Mouse (Mus musculus) cerebellum, adult (tissue): ENCODE results near the gene Slc36a1.

Experiments
- ATAC-seq: cut with Nextera tagmentation; 2 replicates; pipeline ENCODE4 v1.9.2; 2017; ENCODE audit warnings: mild to moderate bottlenecking, moderate library complexity, mixed read lengths; ENCODE audit not compliant: insufficient number of reproducible peaks, low FRiP score, low TSS enrichment

Slc36a1 gene

DNA sequence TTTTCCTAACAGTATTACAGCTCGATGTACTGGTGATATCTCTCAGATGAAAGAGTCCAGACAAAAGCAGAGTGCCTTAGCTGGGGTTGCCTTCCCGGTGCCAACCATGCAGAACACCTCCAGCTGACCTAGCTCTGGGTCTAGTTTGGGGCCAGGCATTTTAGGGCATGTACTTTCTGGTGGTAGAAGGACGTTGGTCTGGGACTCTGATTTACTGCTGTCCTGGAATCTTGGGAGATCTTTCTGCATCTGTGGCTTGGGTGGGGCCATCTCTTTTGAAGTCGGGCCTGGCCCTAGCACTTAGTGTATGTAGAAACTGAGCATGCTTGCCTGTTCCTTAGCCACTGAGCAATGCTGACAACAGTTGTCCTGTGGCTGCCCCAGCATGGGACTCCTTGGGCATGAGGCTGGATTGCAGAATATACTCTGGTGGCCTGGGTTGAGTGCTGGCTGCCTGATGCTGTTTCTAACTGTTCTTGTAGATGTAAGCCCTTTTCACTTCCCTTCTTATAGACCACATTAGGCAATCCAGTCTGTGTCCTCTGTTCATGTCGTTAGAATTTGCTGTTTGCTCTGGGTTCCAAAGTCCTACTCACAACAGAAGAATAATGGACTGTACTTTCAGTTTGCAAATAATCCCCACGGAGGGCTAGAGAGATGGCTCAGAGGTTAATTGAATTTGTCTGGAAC lies 4.0 kb downstream of the Slc36a1 start:
- no peak for ATAC-seq

DNA sequence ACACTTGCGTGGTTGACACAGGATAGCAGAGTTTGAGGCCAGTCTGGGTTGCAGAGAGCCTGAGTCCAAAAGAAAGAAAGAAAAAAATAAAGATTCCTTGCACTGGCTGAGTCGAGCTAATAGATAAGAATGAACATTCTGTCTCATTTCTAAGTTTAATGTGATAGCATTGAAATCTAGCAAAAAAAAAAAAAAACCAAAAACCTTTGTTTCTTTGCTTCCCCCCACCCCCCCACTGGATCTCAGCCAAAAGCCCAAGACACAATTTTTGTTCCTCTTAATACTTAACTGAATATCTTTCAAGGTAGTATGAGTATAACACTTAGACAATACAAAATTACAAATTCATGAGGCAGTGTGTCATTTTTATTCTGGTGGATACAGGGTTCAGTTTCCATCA lies 4.9 kb downstream of the Slc36a1 start:
- no peak for ATAC-seq

DNA sequence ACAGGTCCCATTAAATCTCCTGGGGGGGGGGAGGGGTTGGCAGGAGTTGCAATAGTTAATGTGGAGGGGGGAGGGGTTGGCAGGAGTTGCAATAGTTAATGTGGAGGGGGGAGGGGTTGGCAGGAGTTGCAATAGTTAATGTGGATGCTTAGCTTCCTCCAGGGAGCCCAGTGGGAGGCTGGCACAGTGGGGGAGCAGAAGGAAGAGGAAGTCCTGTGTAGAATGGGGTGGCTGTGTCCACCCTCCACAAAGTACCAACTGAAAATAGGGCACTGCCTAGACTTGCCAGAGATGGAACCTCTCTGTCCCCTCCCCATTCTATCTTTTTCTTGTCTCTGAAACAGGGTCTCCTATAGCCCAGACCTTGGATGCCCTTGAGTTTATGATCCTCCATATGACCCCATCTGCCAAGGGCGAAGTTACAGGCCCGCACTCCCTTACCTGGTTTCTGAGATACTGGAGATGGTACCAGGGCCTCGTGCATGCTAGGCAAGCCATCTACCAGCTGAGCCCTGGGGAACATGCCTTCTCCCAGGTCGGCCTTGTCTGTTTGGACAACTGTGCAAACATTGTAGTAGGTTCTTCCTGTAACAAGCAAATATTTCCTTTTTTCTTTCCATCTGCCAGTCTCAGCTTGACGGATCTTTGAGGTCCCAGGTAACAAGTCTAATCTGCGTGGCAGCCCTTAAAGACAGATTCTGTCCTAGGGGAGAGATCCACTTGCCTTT lies 5.6 kb downstream of the Slc36a1 start:
- ATAC-seq = no peak

DNA sequence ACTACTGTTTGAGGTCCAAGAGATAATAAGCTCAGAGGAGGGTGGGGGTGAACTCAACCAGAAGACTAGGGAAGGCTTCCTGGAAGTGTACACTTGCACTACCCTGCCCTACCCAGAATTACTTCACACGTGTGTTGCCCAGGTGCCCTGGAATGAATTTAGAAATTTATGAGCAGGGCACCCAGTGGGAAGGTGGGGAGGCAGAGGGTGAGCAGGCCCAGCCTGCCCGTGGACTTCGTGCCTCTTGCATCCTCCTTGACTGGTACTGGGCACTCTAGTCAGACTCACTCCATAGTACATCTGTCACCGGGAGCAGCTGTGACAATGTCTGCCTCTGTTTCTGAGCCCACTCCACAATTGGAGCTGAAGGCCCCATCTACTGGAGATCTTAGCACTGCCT lies 9.4 kb downstream of the Slc36a1 start:
- no peak for ATAC-seq

DNA sequence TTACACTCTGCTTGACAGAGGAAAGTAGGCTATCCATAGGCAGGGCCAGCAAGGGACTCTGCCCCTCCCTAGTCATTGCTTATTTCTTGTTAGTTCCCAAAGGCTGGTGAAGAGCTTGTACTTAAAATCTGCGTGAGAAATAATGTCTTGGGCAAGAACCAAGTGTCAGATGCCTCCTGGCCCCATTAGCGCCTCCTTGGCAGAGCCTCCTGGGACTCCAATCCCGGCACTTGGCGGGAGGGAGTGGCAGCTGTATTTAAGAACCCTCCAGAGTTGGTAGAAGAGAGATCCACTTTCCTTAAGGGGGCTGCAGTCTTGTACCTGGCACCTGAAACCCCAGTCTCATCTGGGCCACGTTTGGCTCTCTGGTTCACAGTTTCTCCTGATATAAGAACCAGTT lies 10.0 kb downstream of the Slc36a1 start:
- ATAC-seq = no peak

DNA sequence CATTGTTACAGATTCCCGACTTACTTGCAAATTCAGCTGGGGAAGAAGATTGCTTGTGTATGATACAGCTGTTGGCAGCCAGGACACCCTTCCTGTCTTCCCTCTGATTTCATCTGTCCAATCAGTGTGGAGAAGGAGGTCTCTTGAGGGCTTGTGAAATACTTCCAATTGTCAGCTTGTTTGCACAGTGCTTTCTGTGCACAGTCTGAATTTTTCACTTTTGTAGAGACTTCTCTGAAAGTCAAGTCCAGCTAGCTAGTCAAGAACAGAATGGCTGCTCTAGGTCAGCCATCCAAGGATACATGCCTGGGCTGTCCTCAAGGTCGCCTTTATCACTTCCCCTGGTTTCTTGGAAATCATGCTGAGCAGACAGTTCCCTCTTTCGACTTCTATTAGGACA lies 10.8 kb downstream of the Slc36a1 start:
- no peak for ATAC-seq

DNA sequence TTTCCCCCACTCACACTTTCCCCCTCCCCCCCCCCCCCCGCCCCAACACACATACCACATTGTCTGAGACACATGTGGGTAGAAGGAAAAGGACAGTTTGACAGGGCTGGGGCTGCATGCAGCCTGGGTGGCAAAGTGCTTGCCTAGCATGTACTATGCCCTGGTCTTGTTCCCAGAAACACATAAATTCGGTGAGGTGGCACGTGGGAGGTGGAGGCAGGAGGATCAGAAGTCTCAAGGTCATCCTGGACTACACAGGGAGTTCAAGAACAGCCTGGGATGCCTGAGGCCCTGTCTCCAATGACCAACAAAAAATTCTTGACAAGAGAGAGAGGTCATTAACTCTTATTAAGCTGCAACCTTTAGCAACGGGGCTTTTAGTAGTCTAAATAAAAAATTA lies 11.9 kb downstream of the Slc36a1 start:
- ATAC-seq = no peak

DNA sequence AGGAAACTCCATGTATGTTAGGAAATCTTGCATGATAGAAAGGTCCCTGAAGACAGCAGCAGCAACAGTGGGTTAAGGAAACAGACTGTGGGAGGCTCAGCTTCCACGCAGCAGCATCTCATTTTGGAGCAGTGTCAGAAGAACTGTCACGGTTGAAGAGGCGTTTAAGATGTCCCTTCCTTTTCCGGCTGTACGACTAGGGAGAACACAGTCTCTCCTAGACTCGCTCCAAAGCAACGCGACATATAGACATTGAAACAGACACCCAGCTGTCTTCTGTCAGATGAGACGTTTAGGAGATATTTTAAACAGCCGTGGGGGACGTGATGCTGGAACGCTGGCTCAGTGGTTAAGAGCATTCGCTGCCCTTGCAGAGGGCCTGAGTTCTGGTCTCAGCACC lies 12.7 kb downstream of the Slc36a1 start:
- no peak for ATAC-seq

DNA sequence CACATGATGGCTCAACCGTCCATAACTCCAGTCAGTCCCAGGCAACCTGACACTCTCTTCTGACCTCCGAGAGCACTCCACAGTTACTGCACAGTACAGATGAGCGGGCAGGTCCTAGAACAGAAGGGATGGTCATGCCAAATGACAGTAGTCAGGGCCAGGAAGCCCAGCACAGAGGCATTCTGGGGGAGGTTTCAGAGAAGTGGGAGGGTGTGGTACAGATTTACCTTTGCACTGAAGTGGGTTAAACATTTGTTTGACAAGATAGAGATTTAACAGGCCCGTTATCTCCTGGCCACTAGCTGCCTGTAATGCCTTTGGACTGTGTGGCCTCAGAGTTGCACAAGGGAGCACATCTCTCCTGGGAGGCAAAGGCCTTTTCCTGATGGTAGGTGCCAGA lies 13.3 kb downstream of the Slc36a1 start:
- ATAC-seq = no peak

DNA sequence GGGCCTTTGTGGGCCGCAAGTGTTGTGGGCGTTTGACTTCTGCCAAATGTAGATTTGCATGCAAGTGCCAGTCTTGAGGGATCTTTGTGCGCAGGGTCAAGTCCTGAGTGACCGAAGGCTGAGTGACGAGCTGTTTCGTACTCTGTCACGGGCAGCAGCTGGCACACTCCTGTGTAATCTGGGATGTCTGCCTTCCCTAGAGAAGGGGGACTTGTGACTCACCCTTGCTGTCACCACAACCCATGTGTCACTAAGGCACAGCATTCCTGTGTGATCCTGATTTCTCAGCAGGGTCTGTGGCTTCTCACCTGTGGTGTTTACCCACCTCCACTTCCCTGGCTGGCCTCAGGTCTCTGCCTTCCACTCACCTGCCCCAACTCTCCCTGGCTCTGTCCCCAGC lies 13.7 kb downstream of the Slc36a1 start:
- no peak for ATAC-seq

DNA sequence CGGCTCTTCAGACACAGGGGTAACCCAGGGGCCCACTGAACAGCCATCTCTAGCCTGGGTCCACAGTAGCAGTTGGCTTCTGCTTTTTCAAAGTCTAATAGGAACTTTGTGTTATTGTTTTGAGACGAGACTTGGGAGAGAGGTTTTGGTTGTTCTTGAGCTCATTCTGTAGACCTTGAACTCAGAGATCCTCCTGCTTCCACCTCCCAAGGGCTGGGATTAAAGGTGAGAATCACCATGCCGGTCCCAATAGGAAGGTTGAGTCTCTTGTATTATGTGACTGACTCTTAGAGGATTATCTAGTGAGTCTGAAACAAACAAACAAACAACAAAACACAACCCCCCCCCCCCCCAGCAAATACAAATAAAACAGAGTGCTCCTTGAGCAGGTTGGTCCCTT lies 14.3 kb downstream of the Slc36a1 start:
- ATAC-seq = no peak

DNA sequence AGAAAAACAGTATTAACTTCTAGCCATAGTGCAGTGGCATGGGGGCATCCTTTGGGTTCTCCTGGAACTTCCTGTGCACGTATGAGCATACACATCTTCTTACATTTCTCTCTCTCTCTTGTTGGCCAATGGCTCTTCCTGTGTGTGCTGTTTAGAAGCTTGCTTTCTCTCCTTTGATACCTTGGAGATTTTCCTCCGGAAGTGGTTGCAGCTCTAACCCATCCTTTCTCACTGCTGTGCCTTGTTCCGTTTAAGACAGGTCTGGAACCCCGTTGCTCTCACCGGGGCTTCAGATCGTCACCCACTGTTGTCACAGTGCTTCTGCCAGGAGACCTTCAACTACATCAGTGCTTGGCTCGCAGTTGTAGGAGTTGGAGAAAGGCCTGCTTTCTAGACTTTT lies 17.2 kb downstream of the Slc36a1 start:
- ATAC-seq = no peak

DNA sequence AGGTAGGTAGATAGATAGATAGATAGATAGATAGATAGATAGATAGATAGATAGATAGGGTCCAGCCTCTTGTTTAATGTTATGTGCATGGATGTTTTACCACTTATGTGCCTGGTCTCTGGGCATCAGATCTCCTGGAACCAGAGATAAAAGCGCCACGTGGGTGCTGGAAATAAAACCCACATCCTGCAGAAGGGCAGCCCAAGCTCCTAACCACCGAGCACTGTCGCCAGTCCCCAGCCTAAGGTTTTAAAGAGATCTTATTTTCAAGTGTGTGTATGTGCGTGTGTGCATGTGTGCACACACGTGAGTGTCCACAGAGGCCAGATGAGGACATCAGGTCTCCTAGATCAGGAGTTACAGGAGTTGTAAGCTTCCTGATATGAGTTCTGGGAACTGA lies 26.9 kb downstream of the Slc36a1 start:
- ATAC-seq = no peak

DNA sequence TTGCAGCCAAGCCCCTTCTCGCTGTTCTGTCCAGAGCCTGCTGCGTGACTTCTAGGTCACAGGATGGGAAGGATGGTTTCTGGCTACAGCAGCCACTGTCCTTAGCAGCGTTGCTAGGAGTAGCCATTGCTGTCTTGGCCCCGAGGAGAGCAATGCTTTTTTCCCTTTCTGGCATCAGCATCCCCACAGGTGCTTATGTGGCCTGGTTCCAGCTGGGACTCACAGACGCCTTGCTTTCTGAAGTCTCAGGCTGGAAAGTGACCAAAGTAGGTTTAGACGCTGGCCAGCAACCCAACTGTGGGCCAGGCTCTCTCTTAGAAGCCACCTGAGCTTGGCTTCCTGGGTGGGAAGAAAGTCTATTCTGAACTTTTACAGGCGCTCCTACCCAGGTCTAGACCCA lies 30.1 kb downstream of the Slc36a1 start:
- ATAC-seq = no peak

DNA sequence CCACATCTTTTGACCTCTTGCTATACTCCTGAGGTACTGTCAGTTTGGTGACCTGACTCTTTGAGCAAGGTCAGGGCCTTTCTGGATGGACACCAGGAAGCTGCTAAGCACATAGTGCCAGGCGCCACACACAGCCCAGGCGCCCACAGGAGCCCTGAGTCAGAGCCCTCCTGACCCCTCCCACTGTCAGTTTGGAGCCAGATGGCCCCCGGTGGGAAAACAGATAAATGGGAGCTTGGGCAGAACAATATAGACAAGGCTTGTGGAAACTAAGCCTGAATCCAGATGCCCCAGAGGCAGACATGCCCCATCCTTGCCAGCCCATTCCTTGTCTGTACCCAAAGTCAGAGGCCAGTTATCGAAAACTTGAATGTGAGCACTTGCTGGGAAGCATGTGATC lies 30.6 kb downstream of the Slc36a1 start:
- no peak for ATAC-seq

DNA sequence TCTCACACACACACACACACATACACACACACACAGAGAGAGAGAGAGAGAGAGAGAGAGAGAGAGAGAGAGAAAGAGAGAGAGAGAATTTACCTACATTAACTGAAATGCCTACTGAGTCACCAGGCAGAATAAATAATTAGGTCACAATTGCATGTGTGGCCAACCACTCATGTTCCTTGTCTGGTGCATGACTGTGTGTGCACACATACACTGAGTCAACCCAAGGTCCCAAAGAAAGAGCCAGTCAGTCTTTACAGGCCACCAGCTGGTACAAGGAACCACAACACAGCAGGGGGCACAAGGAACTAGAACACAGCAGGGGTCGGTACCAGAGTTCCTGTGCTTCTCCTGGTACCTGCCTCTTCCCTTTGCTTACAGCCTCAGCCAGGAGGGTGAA lies 32.7 kb downstream of the Slc36a1 start:
- no peak for ATAC-seq

DNA sequence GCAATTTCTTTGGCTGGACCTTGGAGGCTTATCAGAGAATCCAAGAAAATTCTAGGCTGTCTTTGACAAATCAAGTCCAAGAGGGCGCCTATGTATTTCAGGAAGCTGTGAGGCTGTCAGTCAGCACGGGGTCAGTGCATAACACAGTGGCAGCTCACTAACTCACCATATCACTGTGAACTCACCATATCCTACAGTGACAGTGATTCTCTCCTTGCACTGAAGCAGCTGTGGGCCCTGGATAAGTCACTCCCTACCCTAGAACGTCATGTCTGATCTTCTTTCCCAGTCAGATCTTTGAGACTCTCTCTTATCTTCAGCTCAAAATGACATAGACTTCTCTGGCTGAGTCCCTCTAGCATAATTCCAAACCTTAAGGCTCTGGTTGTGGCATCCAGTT lies 35.3 kb downstream of the Slc36a1 start:
- no peak for ATAC-seq

DNA sequence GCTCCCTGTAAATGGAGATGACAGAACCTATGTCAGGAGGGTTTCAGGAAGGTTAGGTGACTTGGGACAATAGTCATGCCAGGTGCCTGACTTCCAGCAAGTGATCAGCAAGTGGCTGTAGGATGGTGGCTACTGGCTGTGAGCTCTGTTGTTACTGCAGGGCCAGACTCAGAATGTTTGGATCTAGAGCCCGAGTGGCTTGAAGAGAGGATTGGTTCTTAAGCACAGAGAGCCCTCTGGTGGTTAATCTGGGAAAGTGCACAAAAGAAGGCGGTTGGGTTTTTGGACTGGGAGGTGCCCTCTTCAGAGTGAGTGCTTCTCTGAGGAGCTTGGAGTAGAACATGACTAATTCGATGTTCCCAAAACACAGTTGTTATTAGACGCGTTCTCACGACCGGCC lies 36.4 kb downstream of the Slc36a1 start:
- peak; percentile 31; the same call in 1 of the 2 replicates for ATAC-seq

DNA sequence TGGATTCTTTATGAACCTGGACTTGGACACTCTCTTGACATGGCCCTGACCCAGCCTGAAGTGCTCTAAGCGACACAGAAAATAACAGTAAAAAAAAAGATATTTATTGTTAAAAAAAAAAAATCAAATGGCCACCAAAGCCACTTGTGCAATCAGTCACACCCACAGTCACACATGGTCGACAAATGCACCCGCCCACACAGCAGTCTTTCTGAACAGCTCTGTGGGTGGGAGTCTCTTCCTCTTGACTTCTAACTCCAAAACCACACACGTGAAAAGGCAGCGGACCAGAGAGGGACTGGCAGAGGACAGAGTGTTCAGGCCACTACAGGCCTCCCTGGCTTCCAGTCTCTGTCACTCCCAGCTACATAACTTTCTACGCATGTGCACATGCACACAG lies 46.4 kb downstream of the Slc36a1 start:
- ATAC-seq = no peak

DNA sequence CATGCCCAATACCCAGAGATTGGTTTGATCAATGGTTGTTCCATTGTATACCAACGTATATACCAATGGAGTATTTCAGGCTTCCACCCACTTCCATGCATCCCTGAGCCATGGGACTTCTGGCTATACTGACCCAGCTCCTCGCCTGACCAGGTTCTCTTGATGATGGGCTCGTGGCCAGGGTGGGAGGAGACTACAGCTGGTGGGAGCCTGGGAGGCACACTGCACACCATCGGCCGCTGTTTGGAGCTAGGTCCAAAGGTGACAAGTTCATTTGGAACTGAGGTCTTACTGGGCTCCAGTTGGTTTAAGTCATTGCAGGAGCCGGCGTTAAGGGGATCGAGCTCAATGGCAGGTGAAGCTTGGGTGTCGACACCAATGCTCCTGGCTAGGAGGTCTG lies 49.2 kb downstream of the Slc36a1 start:
- no peak for ATAC-seq

DNA sequence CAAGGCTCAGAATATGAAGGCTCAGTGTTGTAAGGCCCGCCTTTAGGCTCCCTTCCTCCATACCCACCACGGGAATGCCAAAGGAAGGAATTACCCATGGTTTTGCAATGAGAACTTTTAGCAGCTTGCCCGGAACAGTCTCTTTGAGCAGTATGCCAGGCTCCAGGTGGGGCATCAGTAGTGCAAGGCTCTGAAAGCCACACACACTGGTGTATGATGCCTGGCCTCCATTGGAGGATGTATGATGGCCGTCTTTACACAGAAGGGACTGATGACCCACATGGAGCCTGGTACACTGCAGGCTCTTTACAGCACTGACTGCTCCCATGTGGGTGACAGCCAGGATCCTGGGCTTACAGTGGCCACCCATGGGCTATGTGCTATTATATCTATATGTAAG lies 57.0 kb downstream of the Slc36a1 start:
- ATAC-seq = no peak

DNA sequence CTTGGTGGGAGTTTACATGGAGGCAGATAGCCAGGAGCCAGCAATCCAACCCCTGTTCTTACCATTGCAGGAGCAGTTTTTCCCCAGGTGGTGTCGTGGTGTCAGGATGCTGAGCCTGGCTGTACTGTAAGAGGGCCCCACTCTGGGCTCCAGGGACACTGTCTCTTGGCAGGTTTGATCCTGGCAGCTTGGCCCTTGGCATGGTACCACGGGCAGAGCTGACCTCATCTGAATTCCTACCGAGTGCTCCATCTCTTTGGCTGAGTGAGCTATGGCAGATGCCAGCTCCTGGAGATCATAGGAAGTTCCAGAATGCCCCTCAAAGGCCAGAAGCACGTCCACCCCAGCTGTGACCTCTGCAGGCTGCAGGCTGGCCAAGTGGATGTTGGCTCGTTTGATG lies 57.9 kb downstream of the Slc36a1 start:
- peak; percentile 88 for ATAC-seq
